In the genomic region with DNA sequence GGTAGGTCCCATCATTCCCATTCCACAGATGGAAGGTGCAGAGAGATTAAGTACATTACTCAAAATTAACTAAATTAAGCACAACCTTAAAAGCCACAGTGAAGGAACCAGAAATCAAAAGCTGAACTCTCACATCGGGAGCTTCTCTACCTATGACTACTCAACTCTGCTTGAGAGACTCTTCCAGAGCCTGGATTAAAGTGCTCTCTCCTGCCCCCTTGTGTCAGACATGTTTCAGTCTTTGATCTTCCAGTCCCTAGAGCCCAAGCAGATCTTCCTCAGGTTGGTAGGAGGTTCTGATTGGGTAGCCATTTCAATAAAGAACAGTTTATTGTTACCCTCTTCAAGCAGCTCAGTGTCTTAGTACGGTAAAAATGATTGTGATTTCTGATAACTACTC, we compare ENCODE assay signal across 9 mouse cellular contexts. TPM values are rescaled to one million over a fixed set of nuclear protein-coding genes. Genes with fewer than 3 reads are reported as not detected.
DNase-seq lines count a peak whose midpoint lies in the region; ATAC-seq and TF ChIP-seq lines count a peak whose summit lies in the region.
"Had no signal": no experiment of that assay in that cellular context is flagged by ENCODE, and none has a peak within 500 bp of the region (broad histone marks: within the 10 kb centered on the region; RNA-seq: fewer than 3 reads in every experiment).

No protein-coding gene starts in this region.

- TF ChIP-seq CTCF in brain, embryonic 14.5 days (IDR thresholded peaks at IDR 0.05; ENCODE audit: borderline replicate concordance, extremely low read depth, insufficient read depth, insufficient read length): peak; percentile 32; the same call in 1 of the 2 replicates

- H3K27ac ChIP-seq in forebrain, embryonic 16.5 days (ENCODE audit: low read length): no peak overlapping the region
- H3K27ac ChIP-seq in forebrain, embryonic 12.5 days: no peak overlapping the region
- H3K27ac ChIP-seq: hindbrain, embryonic 15.5 days had no signal

- ATAC-seq in forebrain, embryonic 16.5 days: 0 out of 2 replicates have a peak, but pooled peaks have one; percentile 31
- no peak for ATAC-seq in forebrain, embryonic 12.5 days (ENCODE audit: low FRiP score)
- peak; percentile 97 for ATAC-seq in megakaryocyte progenitor cell, adult 5-6 weeks (replicated peaks; ENCODE audit: poor library complexity)

- H3K9me3 ChIP-seq in forebrain, embryonic 16.5 days (ENCODE audit: control insufficient read depth, low read length): no peaks in the 10 kb centered on the region
- no peaks in the 10 kb centered on the region for H3K9me3 ChIP-seq in forebrain, embryonic 12.5 days
- H3K9me3 ChIP-seq: hindbrain, embryonic 15.5 days had no signal

- DNase-seq in CD4-positive, CD25-positive, alpha-beta regulatory T cell, adult 2 months (ENCODE audit: low read depth, low spot score): peak; percentile 93
- DNase-seq in brain, embryonic 14.5 days (ENCODE audit: low read depth): peak; percentile 60
- DNase-seq in gastrocnemius, adult 18-20 months (ENCODE audit: low spot score): peak; percentile 85
- peak; percentile 75 for DNase-seq in layer of hippocampus, adult 11-12 months (ENCODE audit: low spot score)
- peak; percentile 47 for DNase-seq in telencephalon, adult 2 months (ENCODE audit: low read depth, low spot score)

- no peak for TF ChIP-seq POLR2A in brain, embryonic 14.5 days (IDR thresholded peaks at IDR 0.05; ENCODE audit: borderline replicate concordance, extremely low read depth, insufficient read depth, insufficient read length, poor library complexity, severe bottlenecking)

- H3K4me1 ChIP-seq in forebrain, embryonic 16.5 days (replicated peaks; ENCODE audit: control insufficient read depth, insufficient read depth, low read length): no peaks in the 10 kb centered on the region
- H3K4me1 ChIP-seq in forebrain, embryonic 12.5 days: no peaks in the 10 kb centered on the region
- H3K4me1 ChIP-seq: hindbrain, embryonic 15.5 days had no signal

- H3K4me3 ChIP-seq in forebrain, embryonic 16.5 days (replicated peaks; ENCODE audit: low read length): no peak overlapping the region
- H3K4me3 ChIP-seq in forebrain, embryonic 12.5 days (replicated peaks): no peak overlapping the region
- H3K4me3 ChIP-seq: hindbrain, embryonic 15.5 days had no signal

- H3K4me2 ChIP-seq in forebrain, embryonic 16.5 days (ENCODE audit: low read length): no peak overlapping the region
- H3K4me2 ChIP-seq in forebrain, embryonic 12.5 days: no peak overlapping the region
- H3K4me2 ChIP-seq: hindbrain, embryonic 15.5 days had no signal

- no peaks in the 10 kb centered on the region for H3K36me3 ChIP-seq in forebrain, embryonic 16.5 days (ENCODE audit: control insufficient read depth, insufficient read depth)
- H3K36me3 ChIP-seq in forebrain, embryonic 12.5 days (replicated peaks): no peaks in the 10 kb centered on the region
- H3K36me3 ChIP-seq: hindbrain, embryonic 15.5 days had no signal

- no peak overlapping the region for H3K9ac ChIP-seq in forebrain, embryonic 16.5 days (replicated peaks; ENCODE audit: low read depth, low read length)
- no peak overlapping the region for H3K9ac ChIP-seq in forebrain, embryonic 12.5 days
- H3K9ac ChIP-seq: hindbrain, embryonic 15.5 days had no signal

- WGBS in forebrain, embryonic 16.5 days: 69% methylated on average over 2 of the region's 2 CpGs
- 80% methylated on average over 2 of the region's 2 CpGs for WGBS in forebrain, embryonic 12.5 days

- no peaks in the 10 kb centered on the region for H3K27me3 ChIP-seq in forebrain, embryonic 16.5 days (replicated peaks; ENCODE audit: control insufficient read depth, insufficient read depth, low read length)
- H3K27me3 ChIP-seq in forebrain, embryonic 12.5 days: no peaks in the 10 kb centered on the region
- H3K27me3 ChIP-seq: hindbrain, embryonic 15.5 days had no signal

RNA-seq across cellular contexts. Expression of gene Mr1, which starts 6.5 kb away (rescaled TPM):
- 0.92 and 1.5 TPM in 2 replicates for polyA plus RNA-seq in forebrain, embryonic 16.5 days (2015; fragmentation: Nextera tagmentation; extraction: Ambion mirVana)
- polyA plus RNA-seq in forebrain, embryonic 12.5 days (2016; fragmentation: Nextera tagmentation; extraction: Ambion mirVana): 0.85 and 1.3 TPM in 2 replicates
- 0.64 and 1.7 TPM in 2 replicates for polyA plus RNA-seq in brain, embryonic 14.5 days (2012; rRNA removed)
- 10 to 100 TPM; 13.8 to 14.8 TPM for total RNA-seq in gastrocnemius, adult 18-20 months (2021)
- 4.6 and 7.6 TPM in 2 replicates for total RNA-seq in megakaryocyte progenitor cell, adult 5-6 weeks (2015)
- total RNA-seq in megakaryocyte progenitor cell, adult 5-6 weeks (2017): 3.3 and 4.1 TPM in 2 replicates

RNA-seq across cellular contexts. Expression of gene Stx6, which starts 18.4 kb away (rescaled TPM):
- 121 and 125 TPM in 2 replicates for polyA plus RNA-seq in forebrain, embryonic 16.5 days (2015; fragmentation: Nextera tagmentation; extraction: Ambion mirVana)
- polyA plus RNA-seq in forebrain, embryonic 12.5 days (2016; fragmentation: Nextera tagmentation; extraction: Ambion mirVana): 113 and 124 TPM in 2 replicates
- polyA plus RNA-seq in brain, embryonic 14.5 days (2012; rRNA removed): 115 and 116 TPM in 2 replicates
- total RNA-seq in gastrocnemius, adult 18-20 months (2021): 10 to 100 TPM; 11.8 to 13.0 TPM
- total RNA-seq in megakaryocyte progenitor cell, adult 5-6 weeks (2015): 11.2 and 17.6 TPM in 2 replicates
- 31.0 and 32.6 TPM in 2 replicates for total RNA-seq in megakaryocyte progenitor cell, adult 5-6 weeks (2017)

RNA-seq across cellular contexts. Expression of gene Ier5, which starts 40.6 kb away (rescaled TPM):
- 9.3 and 12.6 TPM in 2 replicates for polyA plus RNA-seq in forebrain, embryonic 16.5 days (2015; fragmentation: Nextera tagmentation; extraction: Ambion mirVana)
- polyA plus RNA-seq in forebrain, embryonic 12.5 days (2016; fragmentation: Nextera tagmentation; extraction: Ambion mirVana): 15.2 and 19.2 TPM in 2 replicates
- polyA plus RNA-seq in brain, embryonic 14.5 days (2012; rRNA removed): 34.8 and 52.4 TPM in 2 replicates
- total RNA-seq in gastrocnemius, adult 18-20 months (2021): 10 to 100 TPM in 1 of 2 experiments, 1 to 10 TPM in 1; 4.7 to 19.4 TPM
- 6.8 and 12.1 TPM in 2 replicates for total RNA-seq in megakaryocyte progenitor cell, adult 5-6 weeks (2015)
- total RNA-seq in megakaryocyte progenitor cell, adult 5-6 weeks (2017): 5.1 and 5.7 TPM in 2 replicates
